Mouse (Mus musculus): Measurements from ENCODE around the gene Mcat. TPM values are rescaled to one million over a fixed set of nuclear protein-coding genes. Genes with fewer than 3 reads are reported as not detected.
A peak's percentile ranks its signal among the peaks of the same experiment; 100 is the strongest.

Mcat gene
- polyA plus RNA-seq, 1 experiment from 2014 or later, result 39.1 TPM

GRCm38 (mm10) chr15:83573606-83574005 lies 10.0 kb upstream of the Mcat start:
- Histone ChIP-seq H3K36me3 (peaks cover 45% of the 10 kb centered on the region), H3K9ac (no peak overlapping the region)

DNA sequence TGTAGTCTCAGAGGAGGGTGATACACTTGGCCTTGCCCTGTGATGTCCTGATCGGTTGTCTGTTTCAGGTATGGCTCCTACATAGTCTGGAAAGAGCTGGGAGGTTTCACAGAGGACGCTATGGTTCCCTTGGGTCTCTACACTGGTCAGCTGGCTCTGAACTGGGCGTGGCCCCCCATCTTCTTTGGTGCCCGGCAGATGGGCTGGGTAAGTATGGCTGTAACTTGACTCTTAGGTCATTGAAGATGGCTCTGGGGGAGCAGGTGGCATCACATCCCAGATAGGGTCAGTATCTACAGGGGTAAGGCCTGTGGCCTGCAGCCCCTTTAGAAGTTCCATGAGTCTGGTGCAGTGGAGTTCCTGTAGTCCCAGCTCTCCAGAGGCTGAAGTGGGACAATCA lies 8.5 kb upstream of the Mcat start:
- H3K27me3 ChIP-seq (replicated peaks), result no peaks in the 10 kb centered on the region
- no peaks in the 10 kb centered on the region for H3K9me3 ChIP-seq
- H3K36me3 ChIP-seq, result peaks cover 31% of the 10 kb centered on the region
- H3K9ac ChIP-seq, result no peak overlapping the region
- H3K27ac ChIP-seq, result no peak overlapping the region
- no peaks in the 10 kb centered on the region for H3K4me1 ChIP-seq
- H3K4me2 ChIP-seq (replicated peaks), result no peak overlapping the region
- no peak overlapping the region for H3K4me3 ChIP-seq
- ATAC-seq (ENCODE audit: low FRiP score, low read depth), result no peak
- 79% methylated on average over 4 of the region's 4 CpGs for WGBS

More at GRCm38 (mm10) chr15:83573606-83574005, 10.0 kb upstream of the Mcat start:
- ATAC-seq (ENCODE audit: low FRiP score, low read depth), result no peak
- Histone ChIP-seq H3K27ac (no peak overlapping the region), H3K4me3 (no peak overlapping the region), H3K27me3 (replicated peaks) (no peaks in the 10 kb centered on the region), H3K4me2 (replicated peaks) (no peak overlapping the region), H3K9me3 (no peaks in the 10 kb centered on the region), H3K4me1 (no peaks in the 10 kb centered on the region)
- 93% methylated on average over 12 of the region's 12 CpGs for WGBS

GRCm38 (mm10) chr15:83571636-83572035 lies 8.0 kb upstream of the Mcat start:
- Histone ChIP-seq H3K9me3 (no peaks in the 10 kb centered on the region), H3K36me3 (peaks cover 26% of the 10 kb centered on the region), H3K27ac (no peak overlapping the region), H3K27me3 (replicated peaks) (no peaks in the 10 kb centered on the region), H3K4me3 (no peak overlapping the region), H3K4me1 (no peaks in the 10 kb centered on the region), H3K9ac (no peak overlapping the region), H3K4me2 (replicated peaks) (no peak overlapping the region)
- WGBS, result 86% methylated on average over 5 of the region's 5 CpGs
- no peak for ATAC-seq (ENCODE audit: low FRiP score, low read depth)

- 69% methylated on average over 2 of the region's 2 CpGs for WGBS
- no peak overlapping the region for H3K4me3 ChIP-seq
- no peaks in the 10 kb centered on the region for H3K27me3 ChIP-seq (replicated peaks)
- no peak for ATAC-seq (ENCODE audit: low FRiP score, low read depth)
- H3K9me3 ChIP-seq, result no peaks in the 10 kb centered on the region
- peaks cover 16% of the 10 kb centered on the region for H3K36me3 ChIP-seq
- no peak overlapping the region for H3K27ac ChIP-seq
- no peak overlapping the region for H3K9ac ChIP-seq
- no peaks in the 10 kb centered on the region for H3K4me1 ChIP-seq
- no peak overlapping the region for H3K4me2 ChIP-seq (replicated peaks)
These were observed 7.1 kb upstream of the Mcat start for GRCm38 (mm10) chr15:83570641-83571040.

DNA sequence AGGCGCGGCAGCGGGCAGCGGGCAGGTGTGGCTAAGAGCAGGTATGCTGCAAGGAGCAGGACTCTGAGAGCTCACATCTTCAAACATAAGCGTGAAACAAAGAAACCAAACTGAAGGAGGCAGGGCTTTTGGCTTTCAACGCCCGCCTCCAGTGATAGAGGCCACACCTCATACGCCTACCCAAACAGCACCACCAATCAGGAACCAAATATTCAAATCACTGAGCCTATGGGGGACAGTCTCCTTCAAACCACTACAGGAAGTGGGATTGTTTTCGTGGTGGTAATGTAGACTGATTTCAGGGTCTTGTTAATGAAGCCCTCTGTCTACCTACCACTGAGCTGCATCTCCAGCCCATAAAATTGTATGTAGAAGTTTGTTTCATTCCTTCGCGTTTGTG lies 6.1 kb upstream of the Mcat start:
- H3K36me3 ChIP-seq, result peaks cover 6% of the 10 kb centered on the region
- no peak overlapping the region for H3K27ac ChIP-seq
- H3K9ac ChIP-seq, result no peak overlapping the region
- WGBS, result 61% methylated on average over 11 of the region's 11 CpGs
- H3K27me3 ChIP-seq (replicated peaks), result no peaks in the 10 kb centered on the region
- H3K4me3 ChIP-seq, result no peak overlapping the region
- no peaks in the 10 kb centered on the region for H3K9me3 ChIP-seq
- no peaks in the 10 kb centered on the region for H3K4me1 ChIP-seq
- no peak for ATAC-seq (ENCODE audit: low FRiP score, low read depth)
- no peak overlapping the region for H3K4me2 ChIP-seq (replicated peaks)

DNA sequence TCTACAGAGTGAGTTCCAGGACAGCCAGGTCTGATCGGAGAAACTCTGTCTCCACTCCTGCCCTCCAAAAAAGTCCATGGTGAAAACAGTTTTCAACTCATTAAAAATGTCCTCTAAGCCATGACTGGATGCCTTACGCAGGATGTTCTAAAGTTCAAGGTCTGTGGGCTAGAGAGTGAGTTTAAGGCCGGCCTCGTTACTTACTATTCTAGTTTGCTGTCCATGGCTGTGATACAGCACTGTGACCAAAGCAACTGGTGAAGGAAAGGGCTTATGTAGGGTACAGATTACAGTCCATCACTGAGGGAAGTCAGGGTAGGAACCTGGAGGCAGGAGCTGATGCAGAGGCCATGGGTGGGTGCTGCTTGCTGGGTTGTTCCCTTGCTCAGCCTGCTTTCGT lies 5.0 kb upstream of the Mcat start:
- ATAC-seq (ENCODE audit: low FRiP score, low read depth), result no peak
- peaks cover 10% of the 10 kb centered on the region for H3K4me1 ChIP-seq
- no peak overlapping the region for H3K9ac ChIP-seq
- no peaks in the 10 kb centered on the region for H3K9me3 ChIP-seq
- WGBS, result 94% methylated on average over 5 of the region's 5 CpGs
- H3K27me3 ChIP-seq (replicated peaks), result peaks cover 5% of the 10 kb centered on the region; the same call in 1 of the 2 replicates
- no peak overlapping the region for H3K27ac ChIP-seq
- H3K36me3 ChIP-seq, result no peaks in the 10 kb centered on the region
- H3K4me3 ChIP-seq, result no peak overlapping the region
- no peak overlapping the region for H3K4me2 ChIP-seq (replicated peaks)

DNA sequence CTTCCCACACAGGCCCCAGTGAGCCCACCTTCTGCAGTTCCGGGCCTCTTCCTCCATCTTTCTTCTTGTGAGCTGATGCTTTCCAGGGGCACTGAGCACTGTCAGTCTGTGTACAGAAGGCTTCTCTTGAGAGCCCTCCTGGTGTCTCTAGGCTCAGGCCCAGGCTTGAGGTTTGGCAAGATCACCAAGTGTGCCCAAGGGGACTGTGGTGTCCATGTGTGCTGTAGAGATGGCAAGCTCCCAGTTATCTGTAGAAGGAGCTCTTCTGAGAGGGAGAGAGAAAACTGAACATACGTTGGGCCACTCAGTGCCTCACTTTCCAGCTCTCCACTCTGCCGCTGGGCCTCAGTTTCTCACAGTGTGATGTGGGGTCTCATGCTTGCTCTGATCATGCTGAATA lies 4.1 kb upstream of the Mcat start:
- no peak overlapping the region for H3K4me3 ChIP-seq
- no peak overlapping the region for H3K4me2 ChIP-seq (replicated peaks)
- H3K9ac ChIP-seq, result no peak overlapping the region
- 90% methylated on average over 3 of the region's 3 CpGs for WGBS
- H3K27ac ChIP-seq, result no peak overlapping the region
- ATAC-seq (ENCODE audit: low FRiP score, low read depth), result no peak
- H3K36me3 ChIP-seq, result no peaks in the 10 kb centered on the region
- H3K27me3 ChIP-seq (replicated peaks), result peaks cover 12% of the 10 kb centered on the region; the same call in 1 of the 2 replicates
- H3K9me3 ChIP-seq, result no peaks in the 10 kb centered on the region
- peaks cover 15% of the 10 kb centered on the region for H3K4me1 ChIP-seq

- ATAC-seq (ENCODE audit: low FRiP score, low read depth), result no peak
- Histone ChIP-seq H3K36me3 (no peaks in the 10 kb centered on the region), H3K4me3 (no peak overlapping the region), H3K9me3 (no peaks in the 10 kb centered on the region), H3K27me3 (replicated peaks) (peaks cover 12% of the 10 kb centered on the region; the same call in 1 of the 2 replicates), H3K4me1 (peaks cover 15% of the 10 kb centered on the region), H3K27ac (no peak overlapping the region), H3K4me2 (replicated peaks) (no peak overlapping the region), H3K9ac (no peak overlapping the region)
- 80% methylated on average over 5 of the region's 5 CpGs for WGBS
These were observed 2.4 kb upstream of the Mcat start for GRCm38 (mm10) chr15:83566006-83566405.

- H3K27me3 ChIP-seq (replicated peaks), result peaks cover 12% of the 10 kb centered on the region; the same call in 1 of the 2 replicates
These were observed 1.8 kb upstream of the Mcat start for GRCm38 (mm10) chr15:83565434-83565833.

DNA sequence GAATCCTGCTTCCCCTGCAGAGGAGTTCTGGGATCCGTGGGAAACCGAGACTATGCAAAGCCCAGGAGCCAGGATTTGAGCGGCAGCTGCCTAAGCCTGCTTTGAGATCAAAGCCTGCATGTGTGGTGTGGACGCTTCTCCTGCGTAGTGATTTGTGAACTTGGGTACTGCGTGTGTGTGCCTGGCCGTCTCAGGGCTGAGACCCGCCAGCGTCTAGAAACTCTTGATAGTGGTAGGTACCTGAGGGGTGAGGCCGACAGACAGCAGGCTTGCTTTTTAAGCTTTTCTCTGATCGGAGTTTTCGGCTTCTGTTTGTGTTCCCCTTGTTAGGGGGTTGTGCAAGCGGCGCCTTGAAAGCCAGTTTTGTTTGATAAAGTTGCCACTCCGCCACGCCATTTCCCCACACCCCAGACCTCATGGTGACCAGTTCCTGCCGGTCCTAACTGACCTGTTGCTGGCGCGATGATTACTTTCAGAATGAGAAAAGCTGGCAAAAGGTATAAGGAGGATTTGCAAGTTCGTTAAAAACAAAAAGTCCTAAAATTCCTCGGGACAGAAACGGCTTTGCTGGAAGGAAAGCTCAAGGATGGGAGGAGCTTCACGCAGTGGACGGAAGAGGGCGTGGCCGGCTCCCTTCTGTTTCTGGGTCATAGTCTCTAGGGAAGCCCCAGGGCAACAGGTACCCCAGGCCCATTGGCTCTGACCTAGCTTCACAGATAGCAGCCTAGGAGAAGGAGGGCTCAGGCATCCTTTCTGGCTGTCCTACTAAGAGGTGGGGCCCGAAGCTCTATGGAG lies 467 bp upstream of the Mcat start:
- Histone ChIP-seq H3K9ac (peak overlapping the region; percentile 40), H3K4me1 (peaks cover 15% of the 10 kb centered on the region), H3K4me2 (replicated peaks) (peak overlapping the region; percentile 86), H3K4me3 (peak overlapping the region; percentile 21), H3K36me3 (no peaks in the 10 kb centered on the region), H3K9me3 (no peaks in the 10 kb centered on the region), H3K27ac (no peak overlapping the region), H3K27me3 (replicated peaks) (peaks cover 12% of the 10 kb centered on the region; the same call in 1 of the 2 replicates)
- ATAC-seq (ENCODE audit: low FRiP score, low read depth), result no peak
- WGBS, result 1% methylated on average over 27 of the region's 27 CpGs

More at GRCm38 (mm10) chr15:83565434-83565833, 1.8 kb upstream of the Mcat start:
- no peak for ATAC-seq (ENCODE audit: low FRiP score, low read depth)
- Histone ChIP-seq H3K4me1 (peaks cover 15% of the 10 kb centered on the region), H3K4me2 (replicated peaks) (no peak overlapping the region), H3K27ac (no peak overlapping the region), H3K4me3 (no peak overlapping the region), H3K9ac (no peak overlapping the region), H3K9me3 (no peaks in the 10 kb centered on the region), H3K36me3 (no peaks in the 10 kb centered on the region)
- 84% methylated on average over 3 of the region's 3 CpGs for WGBS

DNA sequence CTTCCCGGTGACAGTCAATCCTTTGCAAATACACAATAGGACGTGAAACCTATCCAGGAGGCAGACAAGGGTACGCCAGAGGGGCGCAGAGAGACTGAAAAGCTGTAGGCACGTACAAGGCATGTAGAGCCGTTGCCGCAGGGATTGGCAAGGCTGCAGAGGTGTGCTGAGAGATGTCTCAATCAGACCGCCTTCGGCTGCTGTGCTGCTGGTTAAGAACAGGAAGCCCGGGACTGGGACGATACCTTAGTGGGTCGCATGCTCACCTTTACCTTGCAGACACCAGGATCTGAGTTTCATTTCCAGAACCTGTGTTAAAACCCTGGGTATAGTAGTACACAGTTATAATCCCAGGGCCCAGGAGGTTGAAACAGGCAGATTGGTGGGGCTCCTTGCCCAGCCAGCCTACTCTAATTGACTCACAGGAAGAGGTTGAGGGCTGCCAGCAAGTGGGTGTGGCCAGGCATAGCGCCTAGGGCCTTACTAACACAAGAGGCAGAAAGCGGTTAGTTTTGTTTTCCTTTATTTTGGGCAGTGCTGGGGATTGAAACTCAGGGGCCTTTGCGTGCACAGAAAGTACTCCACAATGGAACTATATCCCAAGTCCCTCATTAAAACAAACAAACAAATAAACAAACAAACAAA lies 839 bp downstream of the Mcat start:
- H3K36me3 ChIP-seq, result no peaks in the 10 kb centered on the region
- H3K4me1 ChIP-seq, result peaks cover 15% of the 10 kb centered on the region
- ATAC-seq (ENCODE audit: low FRiP score, low read depth), result no peak
- no peak overlapping the region for H3K4me3 ChIP-seq
- 40% methylated on average over 15 of the region's 15 CpGs for WGBS
- no peak overlapping the region for H3K9ac ChIP-seq
- H3K9me3 ChIP-seq, result no peaks in the 10 kb centered on the region
- no peak overlapping the region for H3K27ac ChIP-seq
- peaks cover 12% of the 10 kb centered on the region; the same call in 1 of the 2 replicates for H3K27me3 ChIP-seq (replicated peaks)
- peak overlapping the region; percentile 86 for H3K4me2 ChIP-seq (replicated peaks)

GRCm38 (mm10) chr15:83560941-83561477 lies 2.6 kb downstream of the Mcat start:
- Histone ChIP-seq H3K9ac (no peak overlapping the region), H3K4me2 (replicated peaks) (no peak overlapping the region), H3K27ac (no peak overlapping the region), H3K4me1 (peaks cover 15% of the 10 kb centered on the region), H3K9me3 (no peaks in the 10 kb centered on the region), H3K27me3 (replicated peaks) (peaks cover 12% of the 10 kb centered on the region; the same call in 1 of the 2 replicates), H3K4me3 (no peak overlapping the region), H3K36me3 (no peaks in the 10 kb centered on the region)
- WGBS, result 66% methylated on average over 5 of the region's 5 CpGs
- ATAC-seq (ENCODE audit: low FRiP score, low read depth), result no peak
